Mouse (Mus musculus) stomach, embryonic 16.5 days (tissue): ENCODE measurements around the gene Hist2h4. TPM values are rescaled to one million over a fixed set of nuclear protein-coding genes. Genes with fewer than 3 reads are reported as not detected.
"Not testable (repeated sequence)": the region's sequence is repeated elsewhere in the genome, so short reads cannot be mapped to it uniquely, and the experiment has no call there.

ENCODE experiments used
- ATAC-seq: fragments of 200-750 bp; cut with Nextera tagmentation; 2 replicates; pipeline ENCODE4 v1.8.0; 2017; ENCODE audit warnings: moderate number of reproducible peaks, moderate TSS enrichment; ENCODE audit not compliant: insufficient read depth, low FRiP score
- H3K27ac ChIP-seq: fragments of 300-500 bp; sonication (generic); 2 replicates; pipeline ENCODE4 v1.5.1; 2014; ENCODE audit warnings: low read length
- H3K27me3 ChIP-seq: fragments of 300-500 bp; sonication (generic); 2 replicates; pipeline ENCODE4 v1.6.1; 2014; ENCODE audit warnings: low read length, control low read depth, mixed read lengths; ENCODE audit not compliant: control insufficient read depth, insufficient read depth
- H3K36me3 ChIP-seq: fragments of 300-500 bp; sonication (generic); 2 replicates; pipeline ENCODE4 v1.6.1; 2014; ENCODE audit warnings: low read length; ENCODE audit not compliant: control insufficient read depth, insufficient read depth
- H3K4me1 ChIP-seq: fragments of 300-500 bp; sonication (generic); 2 replicates; pipeline ENCODE4 v1.6.1; 2014; ENCODE audit warnings: low read length, control low read depth, mixed read lengths; ENCODE audit not compliant: control insufficient read depth, insufficient read depth
- H3K4me2 ChIP-seq: fragments of 300-500 bp; sonication (generic); 2 replicates; pipeline ENCODE4 v1.6.1; 2014; ENCODE audit warnings: low read depth, low read length, mixed read lengths
- H3K4me3 ChIP-seq: fragments of 300-500 bp; sonication (generic); replicated peaks from 2 replicates; pipeline ENCODE4 v1.5.1; 2014; ENCODE audit warnings: mild to moderate bottlenecking, low read length
- H3K9ac ChIP-seq: fragments of 300-500 bp; sonication (generic); 2 replicates; pipeline ENCODE4 v1.6.1; 2014; ENCODE audit warnings: low read length
- H3K9me3 ChIP-seq: fragments of 300-500 bp; sonication (generic); replicated peaks from 2 replicates; pipeline ENCODE4 v1.6.1; 2016; ENCODE audit warnings: low read length, control low read depth; ENCODE audit not compliant: control insufficient read depth
- whole genome bisulfite sequencing: fragments of 180-500 bp; shearing (Covaris S2); extraction: QIAGEN DNeasy Blood & Tissue Kit; methylation state at CpG from one replicate; pipeline ENCODE4 v1.1.7; 2014; 5-methylcytosine and 5-hydroxymethylcytosine counted together
- polyA plus RNA-seq: library from polyadenylated mRNA; unstranded; fragments of >200 nt; fragmentation: Nextera tagmentation; extraction: Ambion mirVana; gene quantifications from 2 replicates; pipeline ENCODE4 v1.2.1, GENCODE M21; 2015

The Hist2h4 gene
- polyA plus RNA-seq, 1 experiment from 2014 or later: 7.8 TPM

- Histone ChIP-seq H3K4me1 (peaks cover 7% of the 10 kb centered on the region; the same call in 1 of the 2 replicates), H3K4me2 (no peak overlapping the region), H3K27ac (no peak overlapping the region), H3K9ac (no peak overlapping the region), H3K9me3 (no peaks in the 10 kb centered on the region), H3K27me3 (no peaks in the 10 kb centered on the region), H3K4me3 (no peak overlapping the region), H3K36me3 (no peaks in the 10 kb centered on the region)
- ATAC-seq: no peak
- 86% methylated on average over 17 of the region's 17 CpGs for WGBS
Observed at GRCm38 (mm10) chr3:96273591-96274465, 10.7 kb upstream of the Hist2h4 start.

GRCm38 (mm10) chr3:96269511-96270474 is 6.7 kb upstream of the Hist2h4 start, which contains the start of gene Hist2h2bb:
Gene Hist2h2bb (plus strand): TSS chr3:96269752.
- H3K4me2 ChIP-seq: peak within 1 kb of the TSS; percentile 96
- H3K4me1 ChIP-seq: peaks cover 10% of the 10 kb centered on the region; the same call in 1 of the 2 replicates
- WGBS: under 1% methylated on average over 45 of the region's 45 CpGs
- ATAC-seq: peak; percentile 96
- no peaks in the 10 kb centered on the region for H3K9me3 ChIP-seq
- H3K27me3 ChIP-seq: no peaks in the 10 kb centered on the region
- H3K4me3 ChIP-seq: peak within 1 kb of the TSS; percentile 63
- no peaks in the 10 kb centered on the region for H3K36me3 ChIP-seq
- peak within 1 kb of the TSS; percentile 92 for H3K27ac ChIP-seq
- peak within 1 kb of the TSS; percentile 80 for H3K9ac ChIP-seq

DNA sequence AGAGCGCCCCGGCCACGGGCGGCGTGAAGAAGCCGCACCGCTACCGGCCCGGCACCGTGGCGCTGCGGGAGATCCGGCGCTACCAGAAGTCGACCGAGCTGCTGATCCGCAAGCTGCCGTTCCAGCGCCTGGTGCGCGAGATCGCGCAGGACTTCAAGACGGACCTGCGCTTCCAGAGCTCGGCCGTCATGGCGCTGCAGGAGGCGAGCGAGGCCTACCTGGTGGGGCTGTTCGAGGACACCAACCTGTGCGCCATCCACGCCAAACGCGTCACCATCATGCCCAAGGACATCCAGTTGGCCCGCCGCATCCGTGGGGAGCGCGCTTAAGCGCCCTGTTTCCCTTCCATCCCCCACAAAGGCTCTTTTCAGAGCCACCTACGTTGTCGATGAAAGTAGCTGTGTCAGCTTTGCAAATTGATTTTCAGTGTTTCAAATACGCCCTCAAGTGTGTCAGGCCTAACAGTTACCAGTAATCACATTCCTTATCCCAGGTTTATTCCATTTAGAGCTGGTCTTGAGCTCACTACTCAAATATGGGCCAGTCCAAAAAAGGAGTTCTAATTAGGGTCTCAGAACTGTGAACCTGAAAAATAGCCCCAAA is 5.8 kb upstream of the Hist2h4 start:
- Histone ChIP-seq H3K4me2 (peak overlapping the region; percentile 69), H3K4me1 (peaks cover 19% of the 10 kb centered on the region), H3K27ac (peak overlapping the region; percentile 92), H3K4me3 (peak overlapping the region; percentile 50), H3K9ac (peak overlapping the region; percentile 75)
- H3K9me3 ChIP-seq, H3K27me3 ChIP-seq, H3K36me3 ChIP-seq: not testable (repeated sequence)
- ATAC-seq: peak; percentile 15; the same call in 1 of the 2 replicates
- WGBS: 0% methylated on average over 11 of the region's 44 CpGs

- H3K9me3 ChIP-seq: no peaks in the 10 kb centered on the region
- 12% methylated on average over 29 of the region's 30 CpGs for WGBS
Observed at GRCm38 (mm10) chr3:96268051-96268775, 5.1 kb upstream of the Hist2h4 start, which contains the start of gene Hist2h3b. Gene Hist2h3b (plus strand): TSS chr3:96268654.

GRCm38 (mm10) chr3:96267541-96267940 is 4.4 kb upstream of the Hist2h4 start:
- peak overlapping the region; percentile 88 for H3K27ac ChIP-seq
- H3K4me2 ChIP-seq: peak overlapping the region; percentile 58
- ATAC-seq: no peak
- H3K4me1 ChIP-seq: peaks cover 21% of the 10 kb centered on the region
- no peaks in the 10 kb centered on the region for H3K36me3 ChIP-seq
- H3K9me3 ChIP-seq: no peaks in the 10 kb centered on the region
- WGBS: 65% methylated on average over 4 of the region's 4 CpGs
- peak overlapping the region; percentile 48 for H3K4me3 ChIP-seq
- H3K27me3 ChIP-seq: no peaks in the 10 kb centered on the region
- H3K9ac ChIP-seq: no peak overlapping the region

More at GRCm38 (mm10) chr3:96268051-96268775, 5.1 kb upstream of the Hist2h4 start, which contains the start of gene Hist2h3b:
- Histone ChIP-seq H3K27ac (peak within 1 kb of the TSS; percentile 92), H3K4me3 (peak within 1 kb of the TSS; percentile 63), H3K27me3 (no peaks in the 10 kb centered on the region), H3K36me3 (no peaks in the 10 kb centered on the region), H3K4me2 (peak within 1 kb of the TSS; percentile 96), H3K4me1 (peaks cover 21% of the 10 kb centered on the region), H3K9ac (peak within 1 kb of the TSS; percentile 75)
- peak; percentile 77 for ATAC-seq

DNA sequence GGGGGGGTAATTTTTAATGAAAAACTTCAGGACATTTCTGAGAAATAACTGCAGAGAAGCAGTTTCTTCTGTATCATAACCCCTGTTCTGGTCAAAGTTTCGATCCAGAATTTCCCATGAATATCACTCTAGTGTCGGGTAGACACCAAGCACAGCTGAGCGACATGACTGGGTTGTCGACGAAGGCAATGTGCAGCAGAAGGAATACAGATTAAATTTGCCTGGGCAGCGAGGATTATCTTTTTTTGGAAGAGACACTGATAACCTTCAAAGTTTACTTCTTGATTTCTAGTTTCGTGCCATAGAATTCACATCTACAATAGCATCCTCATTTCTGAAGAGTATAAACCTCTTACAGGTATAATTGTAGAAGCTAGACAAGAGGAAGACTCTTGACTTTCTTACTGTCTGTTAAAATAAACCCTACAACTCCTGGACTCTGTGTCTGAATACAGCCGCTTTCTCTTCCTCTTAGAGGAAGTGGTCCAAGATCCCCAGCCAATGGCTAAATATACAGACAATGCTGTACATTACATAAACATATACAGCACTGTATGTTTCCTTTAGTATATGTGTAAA is 3.1 kb upstream of the Hist2h4 start:
- H3K4me2 ChIP-seq: no peak overlapping the region
- no peaks in the 10 kb centered on the region for H3K27me3 ChIP-seq
- ATAC-seq: no peak
- no peak overlapping the region for H3K4me3 ChIP-seq
- no peaks in the 10 kb centered on the region for H3K36me3 ChIP-seq
- H3K4me1 ChIP-seq: peaks cover 29% of the 10 kb centered on the region
- H3K27ac ChIP-seq: no peak overlapping the region
- H3K9ac ChIP-seq: no peak overlapping the region
- WGBS: 88% methylated on average over 8 of the region's 8 CpGs
- H3K9me3 ChIP-seq: no peaks in the 10 kb centered on the region

DNA sequence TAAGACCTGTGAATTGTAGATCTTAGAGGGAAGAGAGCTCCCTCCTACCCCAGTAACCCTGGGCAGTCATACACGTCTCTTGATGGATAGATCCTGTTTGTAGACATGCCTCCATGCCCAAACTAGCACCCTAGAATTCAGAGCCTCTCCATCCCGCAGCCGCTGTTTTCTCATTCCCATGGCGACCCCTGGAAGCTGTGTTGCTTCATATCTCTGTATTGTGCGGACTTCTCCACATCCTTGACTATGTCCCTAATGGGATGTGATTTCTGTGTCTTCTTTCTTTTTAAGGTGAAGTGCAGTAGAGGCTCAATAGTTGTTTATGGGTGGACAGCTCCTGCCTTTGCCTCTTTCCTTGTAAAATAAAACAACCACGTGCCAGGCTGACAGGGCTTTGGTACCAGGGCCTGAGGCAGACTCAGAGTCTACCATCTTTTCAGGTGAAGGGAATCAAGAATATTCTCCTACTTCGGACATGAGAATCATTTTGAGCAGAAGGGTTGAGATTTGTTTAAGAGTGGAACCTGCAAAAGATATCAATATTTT is 1.4 kb upstream of the Hist2h4 start:
- Histone ChIP-seq H3K36me3 (no peaks in the 10 kb centered on the region), H3K9me3 (no peaks in the 10 kb centered on the region), H3K27me3 (no peaks in the 10 kb centered on the region), H3K4me3 (peak overlapping the region; percentile 68), H3K4me2 (peak overlapping the region; percentile 83), H3K4me1 (peaks cover 25% of the 10 kb centered on the region), H3K27ac (peak overlapping the region; percentile 99), H3K9ac (peak overlapping the region; percentile 86)
- no peak for ATAC-seq
- 64% methylated on average over 7 of the region's 7 CpGs for WGBS
